Mouse (Mus musculus) liver, postnatal 0 days (tissue): ENCODE measurements around the gene Rhoj.

Experiments
- CTCF ChIP-seq: sonication (generic); IDR thresholded peaks from 2 replicates; pipeline ENCODE4 v1.5.1; 2016; ENCODE audit warnings: antibody characterized with exemption, low read depth
- EP300 ChIP-seq: IDR thresholded peaks from 2 replicates; pipeline ENCODE4 v1.6.1; 2016; ENCODE audit warnings: antibody characterized with exemption, low read depth, mild to moderate bottlenecking

- no peak for TF ChIP-seq CTCF
- no peak for TF ChIP-seq EP300
Observed at GRCm38 (mm10) chr12:75446245-75446644, 138.1 kb downstream of the Rhoj start.
